Mouse (Mus musculus) kidney, embryonic 14.5 days (tissue): ENCODE results near the gene Sec11a. TPM values are rescaled to one million over a fixed set of nuclear protein-coding genes. Genes with fewer than 3 reads are reported as not detected.
"Not testable (repeated sequence)": the region's sequence is repeated elsewhere in the genome, so short reads cannot be mapped to it uniquely, and the experiment has no call there.

ENCODE experiments used
- ATAC-seq: fragments of 200-750 bp; cut with Nextera tagmentation; 2 replicates; pipeline ENCODE4 v1.8.0; 2017; ENCODE audit warnings: moderate number of reproducible peaks, mild to moderate bottlenecking, moderate TSS enrichment, moderate library complexity; ENCODE audit not compliant: low FRiP score, low TSS enrichment
- H3K27ac ChIP-seq: fragments of 300-500 bp; sonication (generic); 2 replicates; pipeline ENCODE4 v1.5.1; 2014; ENCODE audit warnings: low read depth, mild to moderate bottlenecking, low read length, moderate library complexity, mixed read lengths
- H3K27me3 ChIP-seq: fragments of 300-500 bp; sonication (generic); 2 replicates; pipeline ENCODE4 v1.6.1; 2014; ENCODE audit warnings: mild to moderate bottlenecking, low read length; ENCODE audit not compliant: control insufficient read depth, insufficient read depth
- H3K36me3 ChIP-seq: fragments of 300-500 bp; sonication (generic); 2 replicates; pipeline ENCODE4 v1.6.1; 2014; ENCODE audit warnings: low read length, mixed read lengths; ENCODE audit not compliant: control insufficient read depth, insufficient read depth
- H3K4me1 ChIP-seq: fragments of 300-500 bp; sonication (generic); 2 replicates; pipeline ENCODE4 v1.6.1; 2014; ENCODE audit warnings: low read length, mixed read lengths; ENCODE audit not compliant: control insufficient read depth, insufficient read depth
- H3K4me2 ChIP-seq: fragments of 300-500 bp; sonication (generic); replicated peaks from 2 replicates; pipeline ENCODE4 v1.6.1; 2014; ENCODE audit warnings: low read depth, mild to moderate bottlenecking, low read length
- H3K4me3 ChIP-seq: fragments of 300-500 bp; sonication (generic); 2 replicates; pipeline ENCODE4 v1.5.1; 2014; ENCODE audit warnings: mild to moderate bottlenecking, low read length
- H3K9ac ChIP-seq: fragments of 300-500 bp; sonication (generic); 2 replicates; pipeline ENCODE4 v1.6.1; 2014; ENCODE audit warnings: low read depth, mild to moderate bottlenecking, low read length, moderate library complexity
- H3K9me3 ChIP-seq: fragments of 300-500 bp; sonication (generic); 2 replicates; pipeline ENCODE4 v1.6.1; 2016; ENCODE audit warnings: low read length; ENCODE audit not compliant: control insufficient read depth
- WGBS: fragments of 180-500 bp; shearing (Covaris S2); extraction: QIAGEN DNeasy Blood & Tissue Kit; methylation state at CpG from one replicate; pipeline ENCODE4 v1.1.7; 2014; 5-methylcytosine and 5-hydroxymethylcytosine counted together
- polyA plus RNA-seq: library from polyadenylated mRNA; unstranded; fragments of >200 nt; fragmentation: Nextera tagmentation; extraction: Ambion mirVana; gene quantifications from 2 replicates; pipeline ENCODE4 v1.2.1, GENCODE M21; 2014

The Sec11a gene
- polyA plus RNA-seq, 1 experiment from 2014 or later = 228 TPM

DNA sequence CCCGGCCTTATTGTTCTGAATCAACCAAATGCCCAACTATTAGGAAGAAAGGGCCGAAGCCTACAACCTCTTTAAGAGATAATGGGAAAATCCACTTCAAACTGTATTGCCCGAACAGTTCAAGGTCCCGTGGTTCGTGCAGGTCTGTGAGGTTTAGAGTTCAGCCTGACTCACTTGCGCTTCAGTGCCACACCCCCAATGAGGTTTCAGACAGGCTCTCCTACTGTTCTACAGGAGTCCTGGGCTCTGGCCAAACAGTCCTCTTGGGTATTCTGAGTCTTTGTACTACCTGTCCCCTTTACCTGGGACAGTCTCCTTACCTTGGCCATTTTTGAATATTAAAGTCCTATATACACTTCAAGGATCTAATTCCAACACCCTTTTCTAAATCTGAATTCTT, 42.7 kb upstream of the Sec11a start:
- Histone ChIP-seq H3K27me3 (no peaks in the 10 kb centered on the region), H3K27ac (no peak overlapping the region), H3K9me3 (no peaks in the 10 kb centered on the region), H3K4me3 (no peak overlapping the region), H3K4me2 (no peak overlapping the region), H3K36me3 (no peaks in the 10 kb centered on the region), H3K9ac (no peak overlapping the region), H3K4me1 (peaks cover 29% of the 10 kb centered on the region)
- ATAC-seq = no peak
- 95% methylated on average over 6 of the region's 6 CpGs for WGBS

GRCm38 (mm10) chr7:80987805-80988625, 40.4 kb upstream of the Sec11a start:
- no peaks in the 10 kb centered on the region for H3K27me3 ChIP-seq
- 51% methylated on average over 4 of the region's 4 CpGs for WGBS
- ATAC-seq = 0 out of 2 replicates have a peak, but pooled peaks have one; percentile 4
- H3K9me3 ChIP-seq = no peaks in the 10 kb centered on the region
- H3K4me1 ChIP-seq = peaks cover 21% of the 10 kb centered on the region
- no peak overlapping the region for H3K4me3 ChIP-seq
- no peak overlapping the region; the same call in 1 of the 2 replicates for H3K27ac ChIP-seq
- no peak overlapping the region for H3K4me2 ChIP-seq
- no peak overlapping the region for H3K9ac ChIP-seq
- no peaks in the 10 kb centered on the region for H3K36me3 ChIP-seq

DNA sequence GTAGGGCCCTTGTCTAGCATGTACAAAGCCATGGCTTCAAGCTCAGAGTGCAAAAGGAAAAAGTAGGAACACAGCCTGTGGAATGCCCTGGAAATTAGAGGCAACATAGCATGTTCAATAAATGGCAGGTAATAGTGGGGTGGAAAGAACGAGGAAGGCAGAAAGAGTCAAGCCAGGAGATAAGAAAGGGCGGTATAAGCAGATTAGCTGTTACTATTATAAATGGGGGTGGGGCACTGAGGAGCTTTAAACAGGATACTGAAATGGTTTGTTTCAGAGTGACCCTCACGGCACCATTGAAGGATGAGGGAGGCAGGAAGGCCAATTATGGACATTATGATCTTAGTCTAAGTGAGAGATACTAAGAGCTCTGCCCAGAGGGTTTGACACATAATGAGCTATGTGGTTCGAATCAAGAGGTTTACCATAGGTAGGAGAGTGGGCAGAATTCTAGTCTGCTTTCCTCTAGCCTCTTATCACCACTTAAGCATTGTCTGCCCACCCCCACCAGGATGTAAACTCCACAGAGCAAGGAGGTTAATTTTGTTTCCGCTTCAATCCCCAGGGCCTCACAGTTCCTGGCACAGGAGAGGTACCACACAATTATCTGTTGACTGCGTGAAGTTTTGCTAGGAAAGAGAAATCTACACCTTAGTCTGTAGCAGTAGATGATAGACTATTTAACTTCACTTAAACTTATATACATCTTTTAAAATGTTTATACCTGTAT, 39.0 kb upstream of the Sec11a start:
- no peak overlapping the region for H3K27ac ChIP-seq
- H3K36me3 ChIP-seq = no peaks in the 10 kb centered on the region
- H3K27me3 ChIP-seq = no peaks in the 10 kb centered on the region
- no peak overlapping the region for H3K9ac ChIP-seq
- no peaks in the 10 kb centered on the region for H3K9me3 ChIP-seq
- WGBS = 43% methylated on average over 6 of the region's 6 CpGs
- H3K4me3 ChIP-seq = no peak overlapping the region
- H3K4me2 ChIP-seq = no peak overlapping the region
- no peak; the same call in 1 of the 2 replicates for ATAC-seq
- H3K4me1 ChIP-seq = peaks cover 14% of the 10 kb centered on the region

DNA sequence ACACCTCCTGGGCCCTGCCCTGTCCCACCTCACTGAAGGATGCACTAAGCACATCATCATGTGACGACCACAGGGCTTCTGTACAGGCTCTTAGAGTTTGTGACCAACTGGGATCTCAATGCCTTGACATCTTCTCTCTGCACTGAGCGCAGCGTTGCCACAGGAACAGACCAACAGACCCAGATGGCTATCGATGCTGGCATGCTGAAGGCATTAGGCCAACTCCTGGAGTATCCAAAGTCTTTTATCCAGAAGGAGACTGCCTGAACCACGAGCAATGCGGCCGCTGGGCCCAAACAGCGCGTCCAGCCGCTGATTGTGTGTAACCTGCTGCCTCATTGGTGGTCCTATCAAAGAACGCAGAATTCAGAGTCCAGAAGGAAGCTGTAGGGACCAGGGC, 33.0 kb upstream of the Sec11a start:
- Histone ChIP-seq H3K4me1 (no peaks in the 10 kb centered on the region), H3K9ac (no peak overlapping the region), H3K36me3 (no peaks in the 10 kb centered on the region), H3K27me3 (no peaks in the 10 kb centered on the region), H3K27ac (no peak overlapping the region), H3K4me3 (no peak overlapping the region), H3K9me3 (no peaks in the 10 kb centered on the region), H3K4me2 (no peak overlapping the region)
- WGBS = 89% methylated on average over 11 of the region's 11 CpGs
- no peak for ATAC-seq

DNA sequence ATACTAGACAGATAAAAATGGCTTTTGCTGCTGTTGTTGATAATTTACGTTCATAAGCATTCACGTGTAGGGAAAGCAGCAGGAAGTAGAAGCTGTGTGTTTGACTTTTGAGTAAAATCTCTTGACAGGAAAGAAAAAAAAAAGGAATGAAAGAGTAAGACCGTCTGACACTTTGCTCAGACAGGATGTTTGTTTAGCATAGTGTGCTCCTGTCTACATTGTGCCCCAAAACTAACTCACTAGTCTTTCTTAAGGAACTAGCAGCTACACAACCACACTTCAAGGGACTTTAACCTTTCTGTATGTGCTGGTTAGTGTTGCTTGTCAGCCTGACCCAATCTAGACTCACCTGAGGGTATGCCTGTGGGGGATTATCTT, 26.0 kb upstream of the Sec11a start:
- H3K27ac ChIP-seq, H3K4me1 ChIP-seq, ATAC-seq, H3K4me2 ChIP-seq, H3K36me3 ChIP-seq, H3K9ac ChIP-seq, H3K27me3 ChIP-seq, H3K9me3 ChIP-seq, H3K4me3 ChIP-seq: not testable (repeated sequence)
- 53% methylated on average over 3 of the region's 3 CpGs for WGBS

DNA sequence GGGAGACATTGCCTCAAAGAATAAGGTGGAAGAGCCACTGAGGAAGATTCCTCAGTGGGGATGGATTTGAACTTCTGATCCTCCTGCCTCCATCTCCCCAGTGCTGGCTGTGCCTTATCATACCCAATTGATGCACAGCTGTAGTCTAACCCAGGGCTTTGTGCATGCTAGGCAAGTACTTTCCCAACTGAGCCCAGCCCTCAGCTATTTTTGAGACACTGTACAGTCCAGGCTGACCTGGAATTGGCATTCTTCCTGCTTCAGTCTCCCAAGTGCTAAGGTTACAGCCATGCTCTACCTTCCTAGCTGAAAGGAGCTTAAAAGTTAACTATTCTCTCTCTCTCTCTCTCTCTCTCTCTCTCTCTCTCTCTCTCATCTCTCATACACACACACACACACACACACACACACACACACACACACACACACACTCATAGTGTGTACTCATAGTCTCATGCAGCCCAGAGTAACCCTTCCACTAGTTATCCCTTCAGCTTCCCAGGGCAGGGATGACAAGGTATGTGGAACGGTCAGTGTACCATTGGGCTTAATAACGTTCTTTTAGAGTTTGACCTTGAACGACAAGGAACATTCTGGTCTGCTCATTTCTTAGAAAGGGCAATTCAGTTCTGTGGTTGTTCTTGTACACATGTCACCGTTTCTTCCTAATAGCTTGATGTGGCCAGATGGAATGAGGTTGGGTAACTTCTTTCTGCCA, 25.5 kb upstream of the Sec11a start:
- 84% methylated on average over 4 of the region's 4 CpGs for WGBS
- H3K9ac ChIP-seq, H3K4me3 ChIP-seq, H3K27me3 ChIP-seq, H3K4me2 ChIP-seq, ATAC-seq, H3K36me3 ChIP-seq, H3K27ac ChIP-seq, H3K9me3 ChIP-seq, H3K4me1 ChIP-seq: not testable (repeated sequence)

DNA sequence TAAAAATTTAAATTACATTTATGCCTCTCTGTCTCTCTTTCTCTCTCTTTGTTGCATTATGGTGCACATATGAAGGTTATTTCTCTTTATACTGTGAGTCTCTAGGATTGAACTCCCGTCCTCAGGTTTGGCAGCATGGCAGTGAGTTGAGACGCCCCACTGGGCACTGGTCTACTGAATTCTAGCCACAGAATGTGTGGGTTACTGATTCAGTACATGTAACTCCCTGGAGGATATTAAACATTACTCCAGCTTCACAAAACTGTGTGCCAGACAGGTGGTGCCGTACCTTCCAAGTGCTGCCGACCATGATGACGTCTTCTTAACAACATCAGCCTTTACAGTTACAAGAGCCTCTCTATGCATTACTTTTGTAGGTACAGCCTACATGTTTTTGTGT, 24.5 kb upstream of the Sec11a start:
- H3K36me3 ChIP-seq = no peaks in the 10 kb centered on the region
- H3K27me3 ChIP-seq = no peaks in the 10 kb centered on the region
- no peak for ATAC-seq
- H3K4me1 ChIP-seq = no peaks in the 10 kb centered on the region
- 92% methylated on average over 5 of the region's 5 CpGs for WGBS
- no peaks in the 10 kb centered on the region for H3K9me3 ChIP-seq
- H3K27ac ChIP-seq = no peak overlapping the region
- H3K9ac ChIP-seq = no peak overlapping the region
- H3K4me3 ChIP-seq = no peak overlapping the region
- H3K4me2 ChIP-seq = no peak overlapping the region

DNA sequence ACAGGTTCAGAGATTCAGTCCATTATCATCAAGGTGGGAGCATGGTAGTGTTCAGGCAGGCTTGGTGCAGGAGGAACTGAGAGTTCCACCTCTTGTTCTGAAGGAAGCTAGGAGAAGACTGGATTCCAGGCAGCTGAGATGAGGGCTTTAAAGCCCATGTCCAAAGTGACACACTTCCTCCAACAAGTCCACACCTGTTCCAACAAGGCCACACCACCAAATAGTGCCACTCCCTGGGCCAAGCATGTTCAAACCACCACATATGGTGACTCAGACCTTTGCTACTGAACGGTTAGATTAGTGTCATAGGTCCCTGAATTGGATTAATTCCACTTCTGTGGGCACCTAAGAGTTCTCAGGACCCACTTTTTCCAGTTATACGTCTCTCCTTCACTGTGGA, 23.8 kb upstream of the Sec11a start:
- H3K9ac ChIP-seq = no peak overlapping the region
- ATAC-seq = no peak
- H3K4me1 ChIP-seq = no peaks in the 10 kb centered on the region
- no peak overlapping the region for H3K4me3 ChIP-seq
- H3K4me2 ChIP-seq = no peak overlapping the region
- H3K27me3 ChIP-seq = no peaks in the 10 kb centered on the region
- no peaks in the 10 kb centered on the region for H3K9me3 ChIP-seq
- no peaks in the 10 kb centered on the region for H3K36me3 ChIP-seq
- 77% methylated on average over 2 of the region's 2 CpGs for WGBS
- no peak overlapping the region for H3K27ac ChIP-seq

DNA sequence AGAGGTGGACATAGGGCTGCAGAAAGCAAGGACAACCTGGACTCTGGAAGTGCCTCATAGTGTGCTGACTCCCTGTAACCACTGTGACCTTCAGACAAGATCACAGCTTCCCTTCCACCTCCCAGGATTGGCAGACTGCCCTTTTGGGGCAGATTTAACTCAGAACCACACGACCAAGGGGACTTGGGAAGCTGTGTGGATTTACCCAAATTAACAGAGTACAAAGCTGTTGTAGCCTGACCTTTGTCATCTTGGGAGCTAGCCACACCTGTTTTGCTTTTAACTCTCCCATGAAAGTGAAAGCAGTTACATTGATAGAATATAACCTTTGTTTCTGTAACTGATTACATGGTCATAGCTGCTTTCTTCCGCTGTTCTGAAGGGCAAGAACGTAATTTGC, 23.3 kb upstream of the Sec11a start:
- 60% methylated on average over 3 of the region's 3 CpGs for WGBS
- H3K9me3 ChIP-seq = no peaks in the 10 kb centered on the region
- no peaks in the 10 kb centered on the region for H3K4me1 ChIP-seq
- ATAC-seq = no peak
- H3K4me3 ChIP-seq = no peak overlapping the region
- no peaks in the 10 kb centered on the region for H3K36me3 ChIP-seq
- no peak overlapping the region for H3K9ac ChIP-seq
- no peak overlapping the region for H3K27ac ChIP-seq
- H3K4me2 ChIP-seq = no peak overlapping the region
- H3K27me3 ChIP-seq = no peaks in the 10 kb centered on the region
